Mouse (Mus musculus): ENCODE data around the gene Cyld.
"Not testable (repeated sequence)": the region's sequence is repeated elsewhere in the genome, so short reads cannot be mapped to it uniquely, and the experiment has no call there.

The Cyld gene

DNA sequence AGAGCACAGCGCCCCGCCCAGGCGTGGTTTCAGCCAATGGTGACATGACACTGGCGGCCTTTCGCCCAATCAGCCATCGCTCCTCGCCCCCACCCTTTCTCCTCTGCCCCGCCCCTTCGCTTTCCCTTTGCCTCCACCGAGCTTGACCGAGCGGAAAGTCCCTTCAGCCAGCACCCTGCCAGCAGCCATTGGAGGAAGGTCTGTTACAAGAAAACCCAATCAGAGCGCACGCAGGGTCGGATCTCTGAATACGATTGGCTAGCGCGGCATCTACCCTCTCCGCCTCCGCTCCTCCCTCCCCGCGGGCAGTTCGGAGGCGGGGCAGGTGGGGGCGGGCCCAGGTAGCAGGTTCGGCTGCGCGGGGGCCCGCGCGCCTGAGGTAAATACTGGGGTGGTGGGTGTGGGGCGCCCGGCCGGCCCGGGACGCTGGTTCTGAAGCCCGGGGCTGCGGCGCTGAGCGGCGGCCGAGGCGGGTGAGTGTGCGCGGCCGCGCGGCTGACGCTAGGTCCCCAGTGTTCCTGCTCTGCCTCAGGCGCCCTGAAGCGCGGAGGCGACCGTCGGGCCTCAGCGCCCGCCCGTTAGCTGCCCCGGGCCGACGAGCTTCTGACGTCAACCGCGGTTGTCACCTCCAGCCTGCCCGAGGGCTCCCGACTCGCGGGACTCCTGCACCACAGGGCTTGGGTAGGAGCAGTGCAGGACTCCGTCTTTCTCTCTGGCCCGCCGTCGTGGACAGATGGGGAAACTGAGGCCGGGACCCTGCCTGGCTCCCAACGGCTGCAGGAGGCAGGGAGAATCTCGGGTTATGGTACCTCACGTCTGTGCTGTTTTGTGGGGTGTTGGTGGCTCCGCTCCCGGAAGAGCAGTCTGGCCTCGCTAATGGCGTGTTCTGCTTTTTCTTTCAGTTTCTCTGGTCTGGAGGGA is at the start of gene Cyld:
Cyld (plus strand) TSS at position 308 of the 921 bp plus-strand sequence.
- peak; percentile 92 to 98 for DNase-seq (ENCODE audit: low spot score in 2 of 2)

DNA sequence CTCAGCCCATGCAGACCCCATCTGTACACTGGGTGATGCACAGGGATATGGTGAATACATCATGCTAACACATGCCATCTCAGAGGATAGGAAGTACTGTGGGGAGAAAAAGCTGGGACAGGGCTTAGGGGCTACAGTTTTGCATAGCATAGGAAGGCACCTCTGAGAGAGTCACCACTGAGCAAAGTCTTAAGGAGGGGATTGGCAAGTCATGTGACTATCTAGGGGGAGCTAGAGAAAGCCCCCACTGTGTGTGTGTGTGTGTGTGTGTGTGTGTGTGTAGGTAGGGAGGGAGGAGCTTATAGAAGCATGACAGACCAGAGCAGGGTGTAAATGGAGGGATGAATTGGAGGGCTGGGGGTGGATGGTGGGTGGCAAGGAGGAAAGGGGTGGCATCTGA is 48.5 kb upstream of the Cyld start:
- no peak for DNase-seq (ENCODE audit: low spot score in 2 of 2)

DNA sequence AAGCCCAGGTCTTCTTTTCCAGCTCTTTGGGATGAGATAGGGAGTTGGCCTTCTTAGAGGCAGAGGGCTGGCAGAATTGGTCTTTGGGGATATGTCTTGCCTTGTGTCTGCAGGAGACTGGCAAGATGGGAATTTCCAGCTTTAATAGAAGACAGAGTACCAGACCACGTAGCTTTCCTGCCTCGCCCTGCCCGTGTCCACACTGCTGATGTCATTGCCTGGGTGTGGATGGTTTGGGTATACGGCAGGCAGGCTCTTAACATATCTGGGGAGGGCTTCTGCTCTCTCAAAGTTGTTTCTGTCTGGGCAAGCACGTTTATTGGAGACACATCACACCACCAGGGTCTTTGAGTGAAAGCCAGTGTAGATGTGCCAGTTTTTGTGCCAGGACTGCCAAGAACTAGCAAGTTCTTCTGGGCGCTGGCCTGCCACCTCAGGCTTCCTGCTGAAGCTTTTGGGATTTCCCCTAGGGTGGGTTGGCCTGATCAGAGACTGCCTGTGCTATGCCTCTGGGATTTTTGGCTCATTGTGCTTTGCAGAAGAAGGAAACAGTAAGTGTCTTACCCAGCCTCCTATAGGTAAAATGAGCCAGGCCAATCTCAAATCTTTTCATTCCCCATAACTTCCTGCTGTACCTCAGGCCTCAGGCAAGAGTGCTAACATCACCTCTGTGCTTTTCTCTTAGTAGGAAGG is 46.7 kb upstream of the Cyld start:
- no peak for DNase-seq (ENCODE audit: low spot score in 2 of 2)

DNA sequence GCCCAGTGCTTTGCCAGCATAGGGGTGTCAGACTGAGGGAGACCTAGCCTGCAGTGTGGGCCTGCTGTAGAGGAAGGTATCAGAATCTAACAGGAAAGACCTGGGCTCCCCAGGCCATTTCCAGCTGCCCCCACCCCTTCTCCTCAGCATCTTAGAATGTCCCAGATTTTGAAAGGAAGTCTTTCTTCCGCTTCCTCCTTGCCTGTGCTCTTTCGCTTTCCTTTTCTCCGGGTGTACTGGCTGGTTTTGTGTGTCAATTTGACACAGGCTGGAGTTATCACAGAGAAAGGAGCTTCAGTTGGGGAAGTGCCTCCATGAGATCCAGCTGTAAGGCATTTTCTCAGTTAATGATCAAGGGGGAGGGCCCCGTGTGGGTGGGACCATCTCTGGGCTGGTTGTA is 45.7 kb upstream of the Cyld start:
- not testable (repeated sequence) for DNase-seq (ENCODE audit: low spot score in 2 of 2)

DNA sequence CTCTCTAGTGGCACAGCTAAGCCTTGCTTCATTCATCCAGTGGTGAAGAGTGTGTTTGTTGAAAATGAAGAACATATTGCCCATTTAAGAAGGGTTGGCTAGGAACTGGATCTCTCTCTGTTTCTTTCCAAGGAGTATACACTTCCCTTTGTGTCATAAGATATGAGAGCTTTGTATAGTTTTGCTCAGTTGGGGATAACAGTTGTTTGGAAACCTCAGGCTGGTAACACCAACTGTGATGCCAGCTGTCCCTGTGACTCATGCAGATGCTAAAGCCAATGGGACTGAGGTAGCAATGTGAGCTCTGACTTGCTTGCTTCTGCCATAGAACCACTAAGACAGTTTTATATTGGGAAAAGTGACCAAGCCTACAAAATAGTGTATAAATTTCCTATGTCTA is 41.5 kb upstream of the Cyld start:
- no peak for DNase-seq (ENCODE audit: low spot score in 2 of 2)

DNA sequence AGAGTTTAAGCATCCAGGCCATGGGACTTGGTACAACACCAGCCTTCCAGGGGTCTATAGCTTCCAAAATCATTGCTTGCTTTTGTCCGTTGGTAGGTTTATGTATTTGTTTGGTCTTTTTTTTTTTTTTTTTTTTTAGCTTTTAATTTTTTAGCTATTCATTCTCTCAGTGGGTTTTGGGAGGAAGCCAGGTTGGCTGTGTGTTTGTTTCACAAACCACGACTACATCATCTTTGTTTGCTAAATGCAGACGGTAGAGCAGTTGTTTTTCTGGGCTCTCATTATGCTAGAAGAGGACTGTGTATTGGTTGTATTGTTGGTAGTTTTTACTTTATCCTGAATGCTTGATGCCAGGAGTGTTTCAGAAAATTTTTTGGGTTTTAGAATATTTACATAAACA is 37.0 kb upstream of the Cyld start:
- no peak for DNase-seq (ENCODE audit: low spot score in 2 of 2)

DNA sequence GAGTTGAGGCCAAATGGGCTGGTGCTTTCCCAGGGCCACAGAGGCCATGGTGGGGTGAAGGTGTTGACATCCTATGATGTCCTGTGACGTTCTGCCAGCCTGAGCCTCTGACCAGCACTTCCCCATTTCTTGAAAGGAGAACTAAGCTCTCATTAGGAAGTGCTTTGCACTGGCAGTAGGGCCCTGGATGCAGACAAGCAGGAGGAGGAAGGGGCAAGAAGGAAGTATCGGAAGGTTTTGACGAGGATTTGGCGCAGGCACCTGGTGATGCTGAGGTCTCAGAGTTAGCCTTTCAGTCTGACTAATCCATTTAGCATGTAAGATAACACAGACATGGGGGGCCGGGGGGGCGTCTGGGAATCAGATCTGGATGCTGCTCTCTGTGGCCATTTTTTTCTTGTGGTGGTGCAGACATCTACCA is 34.4 kb upstream of the Cyld start:
- DNase-seq (ENCODE audit: low spot score in 2 of 2), result peak in 1 of 2 experiments; percentile 57

DNA sequence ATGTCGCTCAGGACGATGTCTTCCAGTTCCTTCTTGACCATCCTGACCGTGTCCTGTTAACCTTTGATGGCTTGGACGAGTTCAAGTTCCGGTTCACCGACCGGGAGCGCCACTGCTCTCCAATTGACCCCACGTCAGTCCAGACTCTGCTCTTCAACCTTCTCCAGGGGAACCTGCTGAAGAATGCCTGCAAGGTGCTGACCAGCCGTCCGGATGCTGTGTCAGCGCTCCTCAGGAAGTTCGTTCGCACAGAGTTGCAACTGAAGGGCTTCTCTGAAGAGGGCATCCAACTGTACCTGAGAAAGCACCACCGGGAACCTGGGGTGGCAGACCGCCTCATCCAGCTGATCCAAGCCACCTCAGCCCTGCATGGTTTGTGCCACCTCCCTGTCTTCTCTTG is 32.7 kb upstream of the Cyld start:
- no peak for DNase-seq (ENCODE audit: low spot score in 2 of 2)

DNA sequence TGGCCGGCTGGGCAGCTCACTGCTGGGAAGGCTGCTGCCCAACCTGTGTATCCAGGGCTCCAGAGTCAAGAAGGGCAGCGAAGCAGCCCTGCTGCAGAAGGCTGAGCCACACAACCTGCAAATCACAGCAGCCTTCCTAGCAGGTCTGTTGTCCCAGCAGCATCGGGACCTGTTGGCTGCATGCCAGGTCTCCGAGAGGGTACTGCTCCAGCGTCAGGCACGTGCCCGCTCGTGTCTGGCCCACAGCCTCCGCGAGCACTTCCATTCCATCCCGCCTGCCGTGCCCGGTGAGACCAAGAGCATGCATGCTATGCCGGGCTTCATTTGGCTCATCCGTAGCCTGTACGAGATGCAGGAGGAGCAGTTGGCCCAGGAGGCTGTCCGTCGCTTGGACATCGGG is 31.9 kb upstream of the Cyld start:
- no peak for DNase-seq (ENCODE audit: low spot score in 2 of 2)

DNA sequence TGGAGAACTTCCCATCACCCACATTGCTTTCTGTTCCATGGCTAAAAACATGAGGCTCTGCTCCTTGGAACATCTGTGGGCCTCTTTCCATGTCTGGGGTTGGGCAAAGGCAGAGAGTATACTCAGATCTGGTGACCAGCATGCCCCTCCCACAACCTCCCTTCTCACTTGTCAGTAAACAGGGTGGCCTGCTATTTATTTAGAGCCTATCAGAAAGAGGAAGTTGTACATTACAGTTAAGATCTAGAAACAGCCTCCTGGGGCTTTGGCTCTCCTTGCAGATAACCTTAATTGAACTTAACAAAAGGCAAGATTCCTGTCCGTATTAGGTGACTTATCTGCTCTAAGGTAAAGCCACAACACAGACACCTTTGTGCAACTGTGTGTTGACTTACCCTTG is 30.4 kb upstream of the Cyld start:
- DNase-seq (ENCODE audit: low spot score in 2 of 2), result peak in 1 of 2 experiments; percentile 61

DNA sequence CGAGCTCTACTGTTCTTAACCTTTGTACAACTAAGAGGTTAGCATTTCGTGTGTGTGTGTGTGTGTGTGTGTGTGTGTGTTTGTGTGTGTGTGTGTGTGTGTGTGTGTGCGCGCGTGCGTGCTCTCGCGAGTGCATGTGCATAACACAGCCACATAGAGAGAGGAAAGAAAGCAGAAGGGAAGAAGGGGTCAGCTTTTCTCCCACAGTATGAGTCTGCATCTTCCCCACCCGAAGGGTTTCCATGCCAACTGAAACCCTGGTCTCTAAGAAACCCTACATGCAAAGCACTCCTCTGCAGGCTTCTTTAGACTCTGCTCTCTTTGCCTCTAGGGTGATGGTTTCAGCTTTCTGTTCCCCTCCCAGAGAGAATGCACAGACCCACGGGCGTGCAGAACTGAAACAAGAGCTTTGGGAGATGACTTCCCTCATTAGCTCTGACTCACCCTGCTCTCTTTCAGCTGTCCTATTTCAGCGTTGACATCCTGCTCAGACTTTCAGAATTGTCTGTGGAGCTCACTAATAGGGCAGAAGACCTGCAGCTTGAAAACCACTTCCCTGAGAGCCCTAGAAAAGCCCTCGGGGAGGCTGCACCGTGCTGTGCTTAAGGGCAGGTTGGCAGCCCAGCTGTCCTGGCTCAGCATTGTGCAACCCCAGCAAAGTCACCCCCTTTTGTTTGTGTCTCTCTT is 28.3 kb upstream of the Cyld start:
- peak in 1 of 2 experiments; percentile 58 for DNase-seq (ENCODE audit: low spot score in 2 of 2)

DNA sequence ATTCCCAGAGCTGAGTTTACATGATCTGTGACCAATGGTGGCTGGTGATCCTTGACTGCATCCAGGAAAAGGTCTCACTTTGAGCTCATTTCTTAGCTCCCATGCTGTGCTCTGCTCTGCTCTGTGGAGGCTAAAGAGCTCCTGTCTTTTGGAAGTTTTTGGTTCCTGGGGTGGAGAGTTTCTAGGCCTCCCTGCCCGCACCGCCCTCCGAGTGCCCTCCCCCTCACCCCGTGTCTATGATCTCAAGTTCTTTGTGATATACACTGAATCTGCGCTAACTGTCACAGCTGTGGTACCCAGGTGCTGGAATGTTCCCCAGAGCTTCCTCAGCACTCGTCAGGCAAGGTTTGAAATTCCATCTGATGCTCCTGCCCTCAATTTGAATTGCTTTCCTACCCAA is 26.0 kb upstream of the Cyld start:
- DNase-seq (ENCODE audit: low spot score in 2 of 2), result no peak

DNA sequence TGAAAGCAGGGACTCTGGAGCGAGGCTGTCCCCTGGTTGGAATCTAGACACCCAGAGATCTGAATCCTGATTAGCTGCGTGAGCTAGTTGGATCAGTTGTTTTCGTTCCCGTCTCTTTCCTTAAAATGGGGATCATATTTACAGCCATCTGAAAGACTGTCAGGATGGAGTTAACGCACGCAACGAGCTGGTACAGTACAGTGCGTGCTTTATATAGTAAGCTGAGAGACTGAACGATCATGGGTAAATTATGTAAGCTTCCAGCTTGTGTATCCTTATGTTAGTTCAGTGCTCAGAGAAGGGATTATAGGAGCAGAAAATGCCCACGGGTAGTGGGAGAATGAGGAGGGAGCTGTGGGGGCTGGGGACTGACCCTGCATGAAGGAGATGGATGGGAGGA is 25.3 kb upstream of the Cyld start:
- no peak for DNase-seq (ENCODE audit: low spot score in 2 of 2)

DNA sequence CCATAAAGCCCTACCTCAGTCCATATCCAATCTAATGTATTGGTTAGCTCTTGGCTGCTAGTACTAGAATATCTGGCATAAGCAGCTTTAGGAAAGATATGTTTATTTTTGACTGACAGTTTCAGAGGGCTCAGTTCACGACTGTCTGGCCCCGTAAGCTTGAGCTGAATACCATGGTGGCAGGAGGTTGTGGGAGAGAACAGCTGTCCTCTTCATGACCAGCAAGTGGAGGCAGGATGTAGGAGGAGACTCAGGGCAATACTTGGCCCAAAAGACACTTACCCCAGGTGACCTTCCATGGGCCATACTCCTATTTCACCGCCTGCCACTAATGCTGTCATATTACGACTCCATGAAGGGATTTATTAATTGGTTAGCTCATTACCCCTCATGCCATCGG is 23.0 kb upstream of the Cyld start:
- no peak for DNase-seq (ENCODE audit: low spot score in 2 of 2)

DNA sequence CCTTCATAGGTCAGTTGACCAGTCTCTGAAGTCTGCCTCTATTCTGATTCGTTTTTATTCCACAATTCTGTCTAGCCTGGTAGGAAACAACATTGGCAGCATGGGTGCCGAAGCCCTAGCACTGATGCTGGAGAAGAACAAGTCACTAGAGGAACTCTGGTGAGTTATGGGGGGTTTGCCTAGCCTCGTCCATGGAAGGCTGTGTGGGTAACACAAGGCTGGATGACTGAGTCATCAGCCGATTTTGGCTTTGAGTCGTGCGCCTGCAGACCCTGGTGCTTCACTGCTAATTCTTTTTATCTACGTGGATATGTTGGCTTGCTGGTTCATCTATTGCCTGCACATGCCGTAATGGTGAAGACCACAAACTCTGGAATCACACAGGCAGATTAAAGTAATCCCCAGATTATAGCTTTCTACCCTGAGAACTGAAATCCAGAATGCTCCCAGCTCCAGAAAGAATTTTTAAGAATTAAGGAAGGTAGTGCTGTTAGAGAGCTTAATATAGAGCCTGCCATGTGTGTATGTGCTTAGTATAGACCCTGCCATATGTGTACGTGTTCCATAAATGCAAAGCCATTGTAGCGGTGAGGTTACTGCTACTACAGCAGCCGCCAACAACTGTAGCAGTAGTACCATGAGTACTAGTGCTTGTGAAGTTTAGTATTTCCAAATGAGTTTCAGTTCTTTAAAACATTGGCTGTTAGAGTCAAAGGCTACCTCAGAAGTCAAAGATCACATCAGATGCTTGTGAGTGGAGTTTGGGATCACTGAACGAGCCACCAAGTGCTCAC is 21.3 kb upstream of the Cyld start:
- DNase-seq (ENCODE audit: low spot score in 2 of 2), result no peak

DNA sequence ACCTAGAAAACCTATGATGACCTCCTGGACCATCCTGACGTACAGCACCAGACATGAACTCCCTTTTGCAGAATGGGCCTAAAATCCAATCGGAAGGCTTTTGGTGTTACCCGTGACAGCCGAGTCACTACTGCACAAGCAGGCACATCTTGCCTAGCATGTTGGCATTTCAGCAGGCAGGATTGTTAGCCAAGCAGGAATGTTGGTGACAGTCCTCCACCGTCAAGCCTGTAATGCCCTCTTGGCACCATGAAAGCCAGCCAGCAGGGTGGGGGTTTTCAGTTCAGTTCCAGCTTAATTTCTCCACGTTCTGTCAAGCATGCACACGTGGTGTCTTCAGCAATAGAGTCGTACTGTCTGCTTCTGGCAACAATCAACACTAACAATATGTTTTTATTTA is 19.8 kb upstream of the Cyld start:
- no peak for DNase-seq (ENCODE audit: low spot score in 2 of 2)

DNA sequence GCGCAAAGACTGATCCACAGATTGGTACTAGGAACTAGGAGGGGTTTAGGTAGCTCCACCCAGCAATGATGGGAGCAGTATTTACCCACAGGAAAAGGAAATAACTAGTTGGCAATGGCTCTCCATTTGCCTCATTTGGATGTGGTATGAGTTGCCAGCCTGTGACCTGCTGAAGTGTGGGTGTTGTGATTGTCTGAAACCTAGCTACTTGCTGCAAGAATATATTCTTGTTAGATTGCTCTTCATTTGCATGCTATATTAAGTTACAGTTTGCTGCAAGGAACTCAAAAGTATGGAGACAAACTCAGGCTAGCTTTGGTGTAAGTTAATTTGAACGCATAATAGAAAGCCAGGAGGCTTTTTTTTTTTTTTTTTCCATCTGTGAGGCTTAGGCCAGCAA is 16.3 kb upstream of the Cyld start:
- DNase-seq (ENCODE audit: low spot score in 2 of 2), result no peak

DNA sequence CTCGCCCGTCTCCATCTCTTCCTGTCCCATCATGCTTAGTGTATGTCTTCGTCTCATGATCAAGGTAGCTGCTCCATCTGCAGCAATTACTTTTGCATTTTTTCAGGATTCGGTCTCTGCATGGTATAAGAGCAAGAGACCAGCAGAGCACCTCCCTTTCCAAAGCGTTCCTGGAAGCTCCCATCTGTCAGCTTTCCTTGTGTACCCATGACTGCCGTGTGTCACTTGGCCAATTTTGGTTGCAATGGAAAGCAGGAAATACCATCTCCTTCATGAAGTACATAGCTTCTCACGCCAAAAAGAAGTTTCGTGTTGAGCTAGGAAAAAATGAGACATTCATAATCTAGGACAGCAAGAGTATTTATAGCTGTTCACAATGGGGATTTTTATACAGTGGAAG is 15.8 kb upstream of the Cyld start:
- DNase-seq (ENCODE audit: low spot score in 2 of 2), result no peak

DNA sequence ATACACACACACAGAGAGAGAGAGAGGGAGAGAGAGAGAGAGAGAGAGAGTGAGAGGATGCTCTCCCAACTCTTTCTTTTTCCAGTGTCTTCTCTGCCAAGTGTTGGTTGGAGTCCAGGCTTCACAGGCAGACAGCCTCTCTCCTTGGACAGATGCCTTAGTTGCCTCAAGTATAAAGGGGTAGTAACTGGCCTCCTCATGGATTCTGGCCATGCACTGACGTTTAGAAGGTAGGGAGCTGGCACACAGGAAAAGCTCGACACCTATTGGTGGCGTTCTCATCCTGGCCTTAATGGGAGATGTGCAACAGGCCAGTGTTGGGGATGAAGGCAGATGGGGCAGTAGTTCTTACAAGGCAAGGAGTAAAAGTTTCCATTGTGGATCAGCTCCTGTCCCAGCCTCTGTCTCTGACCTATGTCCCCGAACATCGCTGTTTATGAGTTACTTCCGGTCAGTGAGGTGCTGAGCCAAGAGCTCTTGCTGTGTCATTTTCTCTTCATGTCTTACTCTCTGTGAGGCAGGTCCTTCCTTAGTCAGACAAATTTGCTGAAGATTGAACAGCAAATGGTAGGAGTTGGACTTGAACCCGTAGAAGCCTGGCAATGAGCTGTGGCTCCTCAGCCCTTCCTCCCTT is 13.1 kb upstream of the Cyld start:
- no peak for DNase-seq (ENCODE audit: low spot score in 2 of 2)

DNA sequence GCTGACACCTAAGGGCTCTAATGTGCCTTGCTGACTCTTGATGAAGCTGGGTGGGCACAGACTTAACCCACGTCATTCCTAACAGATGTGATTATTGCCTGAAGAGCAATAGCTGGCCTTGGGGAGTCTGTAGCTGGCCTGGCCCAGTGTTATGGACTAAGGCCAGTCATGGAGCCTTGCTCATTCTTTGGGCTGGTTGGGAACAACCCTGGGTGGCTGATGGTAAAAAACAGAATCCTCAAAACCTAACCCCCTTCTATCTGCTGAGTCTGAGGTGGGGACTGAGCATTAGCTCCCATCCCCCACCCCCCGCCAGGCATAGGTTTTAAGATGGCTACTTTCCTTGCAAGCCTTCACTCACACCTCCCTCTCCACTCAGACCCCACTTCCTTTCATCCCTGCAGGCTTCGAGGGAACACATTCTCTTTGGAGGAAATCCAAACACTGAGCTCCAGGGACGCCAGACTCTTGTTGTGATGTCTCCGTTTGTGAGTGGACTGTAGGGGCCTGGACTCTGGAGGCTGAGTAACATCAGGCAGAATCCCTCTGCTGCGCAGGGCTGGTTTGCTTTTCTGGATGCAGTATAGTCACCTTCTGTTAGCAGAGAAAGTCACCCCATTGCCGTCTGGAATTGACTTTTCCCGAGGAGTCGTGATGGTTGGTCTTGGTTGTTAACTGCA is 10.5 kb upstream of the Cyld start:
- DNase-seq (ENCODE audit: low spot score in 2 of 2), result no peak

DNA sequence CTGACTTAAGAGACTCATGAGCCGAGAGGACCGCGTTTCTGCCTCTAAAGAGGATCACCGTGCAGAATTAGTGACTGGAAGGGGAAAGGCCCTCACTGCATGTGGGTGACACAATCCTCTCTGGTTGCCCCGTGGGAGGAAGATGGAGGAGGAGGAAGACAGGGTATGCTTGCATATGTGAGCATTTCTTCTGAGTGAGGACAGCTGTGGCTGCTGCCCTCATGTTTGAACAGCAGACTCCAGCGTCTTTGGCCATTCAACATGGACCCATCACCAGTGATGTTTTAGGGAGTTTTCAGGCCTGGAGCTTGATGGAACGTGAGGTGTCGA is 10.0 kb upstream of the Cyld start:
- no peak for DNase-seq (ENCODE audit: low spot score in 2 of 2)
